ENCODE assay signal across 8 mouse cellular contexts in genomic region chr11:109470921-109471861, GRCm38 (mm10). TPM values are rescaled to one million over a fixed set of nuclear protein-coding genes. Genes with fewer than 3 reads are reported as not detected.
A peak's percentile ranks its signal among the peaks of the same experiment; 100 is the strongest.
DNase-seq lines count a peak whose midpoint lies in the region; ATAC-seq and TF ChIP-seq lines count a peak whose summit lies in the region.

No protein-coding gene starts in this region.

- peak; percentile 68 for DNase-seq in CD4-positive helper T cell, adult 2 months (ENCODE audit: low read depth, low spot score)
- peak; percentile 47 for DNase-seq in liver
- peak; percentile 52 to 54 for DNase-seq in spleen, postnatal 10 days (ENCODE audit: low spot score in 2 of 2)
- no peak for DNase-seq in frontal cortex, adult 2 months (ENCODE audit: extremely low spot score in 1 of 2, low spot score in 1 of 2)
- DNase-seq in layer of hippocampus, postnatal 25 days (ENCODE audit: extremely low spot score in 1 of 2, low spot score in 1 of 2), result no peak

- peaks cover 21% of the 10 kb centered on the region for H3K27me3 ChIP-seq in E14TG2a.4 (ENCODE audit: insufficient read depth, low read length)
- no peaks in the 10 kb centered on the region; the same call in 1 of the 2 replicates for H3K27me3 ChIP-seq in hindbrain, embryonic 12.5 days

- H3K9me3 ChIP-seq in E14TG2a.4 (ENCODE audit: low read length), result no peaks in the 10 kb centered on the region
- H3K9me3 ChIP-seq in hindbrain, embryonic 12.5 days (replicated peaks), result no peaks in the 10 kb centered on the region

- peaks cover 26% of the 10 kb centered on the region for H3K36me3 ChIP-seq in E14TG2a.4 (ENCODE audit: insufficient read depth, low read length)
- H3K36me3 ChIP-seq in hindbrain, embryonic 12.5 days, result no peaks in the 10 kb centered on the region

- peak overlapping the region; percentile 86 for H3K4me3 ChIP-seq in E14TG2a.4 (replicated peaks; ENCODE audit: low read length)
- peak overlapping the region; percentile 75; the same call in 1 of the 2 replicates for H3K4me3 ChIP-seq in hindbrain, embryonic 12.5 days

- peaks cover 52% of the 10 kb centered on the region for H3K4me1 ChIP-seq in E14TG2a.4 (replicated peaks; ENCODE audit: low read depth, low read length)
- peaks cover 19% of the 10 kb centered on the region for H3K4me1 ChIP-seq in hindbrain, embryonic 12.5 days

- H3K27ac ChIP-seq in hindbrain, embryonic 12.5 days, result no peak overlapping the region

- TF ChIP-seq CTCF in E14TG2a.4 (conservative IDR thresholded peaks at IDR 0.05; ENCODE audit: low read length), result no peak

- WGBS in hindbrain, embryonic 12.5 days, result 31% methylated on average over 15 of the region's 15 CpGs

- H3K9ac ChIP-seq in hindbrain, embryonic 12.5 days, result no peak overlapping the region

- peak overlapping the region; percentile 68 for H3K4me2 ChIP-seq in hindbrain, embryonic 12.5 days (replicated peaks)

- no peak for ATAC-seq in hindbrain, embryonic 12.5 days (ENCODE audit: low FRiP score)
- no peak for ATAC-seq in granulocyte monocyte progenitor cell, adult 5-6 weeks (replicated peaks; ENCODE audit: poor library complexity, severe bottlenecking)

RNA-seq across cellular contexts. Expression of gene Arsg, which starts 2.0 kb away (rescaled TPM):
- polyA plus RNA-seq in hindbrain, embryonic 12.5 days (2016; fragmentation: Nextera tagmentation; extraction: Ambion mirVana), result 4.7 and 5.9 TPM in 2 replicates
- 13.5 and 17.2 TPM in 2 replicates for polyA plus RNA-seq in frontal cortex, adult 2 months (2012; rRNA removed)
- 10 to 100 TPM; 11.4 to 12.3 TPM for total RNA-seq in layer of hippocampus, postnatal 25 days (2021)
- total RNA-seq in granulocyte monocyte progenitor cell, adult 5-6 weeks (2014; fragmentation: Nextera tagmentation), result 1.4 and 2.1 TPM in 2 replicates
- total RNA-seq in granulocyte monocyte progenitor cell, adult 5-6 weeks (2017), result 1.5 and 1.6 TPM in 2 replicates

RNA-seq across cellular contexts. Expression of gene Slc16a6, which starts 2.2 kb away (rescaled TPM):
- 4.0 and 4.6 TPM in 2 replicates for polyA plus RNA-seq in hindbrain, embryonic 12.5 days (2016; fragmentation: Nextera tagmentation; extraction: Ambion mirVana)
- polyA plus RNA-seq in frontal cortex, adult 2 months (2012; rRNA removed), result 7.4 and 9.0 TPM in 2 replicates
- 10 to 100 TPM in 1 of 2 experiments, 1 to 10 TPM in 1; 7.7 to 11.4 TPM for total RNA-seq in layer of hippocampus, postnatal 25 days (2021)
- total RNA-seq in granulocyte monocyte progenitor cell, adult 5-6 weeks (2014; fragmentation: Nextera tagmentation), result 41.4 and 42.6 TPM in 2 replicates
- 14.9 and 16.6 TPM in 2 replicates for total RNA-seq in granulocyte monocyte progenitor cell, adult 5-6 weeks (2017)

RNA-seq across cellular contexts. Expression of gene Amz2, which starts 45.4 kb away (rescaled TPM):
- 44.1 and 45.7 TPM in 2 replicates for polyA plus RNA-seq in hindbrain, embryonic 12.5 days (2016; fragmentation: Nextera tagmentation; extraction: Ambion mirVana)
- polyA plus RNA-seq in frontal cortex, adult 2 months (2012; rRNA removed), result 62.0 and 65.4 TPM in 2 replicates
- 10 to 100 TPM; 57.3 to 63.2 TPM for total RNA-seq in layer of hippocampus, postnatal 25 days (2021)
- 38.0 and 41.1 TPM in 2 replicates for total RNA-seq in granulocyte monocyte progenitor cell, adult 5-6 weeks (2014; fragmentation: Nextera tagmentation)
- total RNA-seq in granulocyte monocyte progenitor cell, adult 5-6 weeks (2017), result 37.5 and 49.5 TPM in 2 replicates

RNA-seq across cellular contexts. Expression of gene 9930022D16Rik, which starts 57.5 kb away (rescaled TPM):
- polyA plus RNA-seq in hindbrain, embryonic 12.5 days (2016; fragmentation: Nextera tagmentation; extraction: Ambion mirVana), result not detected in 2 replicates
- 0.06 TPM in 1 of 2 replicates, not detected in the other for polyA plus RNA-seq in frontal cortex, adult 2 months (2012; rRNA removed)
- total RNA-seq in layer of hippocampus, postnatal 25 days (2021), result not detected
- total RNA-seq in granulocyte monocyte progenitor cell, adult 5-6 weeks (2014; fragmentation: Nextera tagmentation), result not detected in 2 replicates
- not detected in 2 replicates for total RNA-seq in granulocyte monocyte progenitor cell, adult 5-6 weeks (2017)

Comparison
In these comparisons a context has a peak if more than half of its experiments do, and no peak if none do; other contexts are left out.
1. DNase-seq: peak in CD4-positive helper T cell, adult 2 months (single experiment), liver (single experiment) and spleen, postnatal 10 days (2 of 2); none in frontal cortex, adult 2 months (0 of 2) and layer of hippocampus, postnatal 25 days (0 of 2).